Mouse (Mus musculus): ENCODE results near the gene Capn1. TPM values are rescaled to one million over a fixed set of nuclear protein-coding genes. Genes with fewer than 3 reads are reported as not detected.

The Capn1 gene
- polyA plus RNA-seq, 2 experiments from 2014 or later, result 40.2 to 45.3 TPM

DNA sequence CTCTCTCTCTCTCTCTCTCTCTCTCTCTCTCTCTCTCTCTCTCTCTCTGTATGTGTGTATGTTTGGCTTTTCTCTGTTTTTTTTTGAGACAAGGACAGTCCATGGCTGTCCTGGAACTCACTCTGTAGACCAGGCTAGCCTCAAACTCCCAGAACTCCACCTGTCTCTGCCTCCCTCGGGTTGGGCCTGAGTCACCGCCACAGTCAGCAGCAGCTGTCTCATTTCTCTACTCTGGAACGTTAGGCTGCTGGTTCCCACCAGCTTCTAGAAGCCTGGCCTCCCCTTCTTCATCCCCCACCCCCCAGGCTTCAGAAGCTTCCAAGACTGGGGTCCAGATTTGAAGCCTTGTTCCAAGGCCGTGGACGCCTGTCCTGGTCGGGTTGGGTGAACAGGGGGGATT is 26.1 kb downstream of the Capn1 start:
- no peak for ATAC-seq

GRCm38 (mm10) chr19:5988815-5989452 is 26.8 kb downstream of the Capn1 start:
- ATAC-seq, result no peak

GRCm38 (mm10) chr19:5988027-5988814 is 27.5 kb downstream of the Capn1 start:
- no peak for ATAC-seq

DNA sequence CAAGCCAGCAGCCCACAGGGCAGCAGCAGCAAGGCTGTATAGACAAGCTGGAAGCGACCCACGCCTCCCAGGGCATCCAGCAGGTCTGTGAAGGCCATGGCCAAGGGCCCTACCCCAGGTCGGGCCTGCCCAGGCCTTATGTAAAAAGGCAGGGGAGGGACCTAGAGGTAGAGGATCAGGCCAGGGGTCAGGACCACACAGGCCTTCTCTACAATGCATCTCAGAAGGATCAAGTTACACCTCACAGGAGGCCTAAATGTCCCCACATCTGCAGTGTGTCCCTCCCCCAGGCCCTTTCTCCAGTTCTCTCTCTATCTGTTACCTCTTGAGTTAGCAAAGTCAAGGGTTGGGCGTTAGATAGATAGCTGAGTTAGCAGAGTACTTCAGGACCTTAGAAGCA is 29.7 kb downstream of the Capn1 start, which contains the start of gene Slc22a20:
Gene Slc22a20, minus strand, starts transcription at position 101 of the 400 bp plus-strand sequence.
- no peak for ATAC-seq

DNA sequence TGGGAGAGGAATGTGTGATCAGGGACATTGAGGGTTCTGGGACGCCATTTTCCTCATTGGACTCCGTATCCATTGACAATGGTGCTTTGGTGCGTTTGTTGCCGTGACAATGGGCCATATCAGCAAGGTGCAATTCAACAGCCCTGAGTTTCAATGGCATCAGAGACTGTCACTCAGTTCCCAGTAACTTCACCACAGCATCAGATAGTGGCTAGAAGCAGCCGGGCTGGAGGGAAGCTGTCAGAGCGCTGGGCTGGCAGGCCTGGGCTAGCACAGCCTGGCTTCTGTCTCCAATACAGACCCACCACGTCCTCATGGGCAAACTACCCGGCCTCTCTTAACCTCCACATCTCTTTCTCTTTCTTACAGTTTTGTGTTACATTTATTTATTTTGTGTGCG is 35.2 kb downstream of the Capn1 start:
- ATAC-seq, result no peak

DNA sequence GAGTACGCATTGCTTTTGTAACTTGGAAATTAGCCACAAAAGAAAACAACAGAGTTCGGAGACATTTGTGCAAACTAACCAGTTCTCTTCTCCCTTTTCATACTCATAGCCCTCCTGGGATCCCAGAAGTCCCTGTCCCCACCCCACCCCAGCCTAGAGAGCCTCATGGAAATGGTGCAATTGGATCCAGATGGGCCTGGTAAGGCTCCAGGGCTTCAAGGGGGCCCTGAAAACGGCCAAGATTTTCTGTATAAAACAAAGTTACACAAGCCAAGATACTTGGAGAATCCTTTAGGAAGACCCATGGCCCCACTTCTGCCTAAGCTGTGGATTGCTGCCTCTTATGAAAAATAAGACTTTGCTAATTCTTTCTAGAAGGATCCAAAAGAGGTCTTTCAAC is 38.0 kb downstream of the Capn1 start:
- no peak for ATAC-seq

- ATAC-seq, result no peak
Observed at GRCm38 (mm10) chr19:5975676-5976075, 40.0 kb downstream of the Capn1 start.

GRCm38 (mm10) chr19:5975112-5975511 is 40.6 kb downstream of the Capn1 start:
- ATAC-seq, result no peak

DNA sequence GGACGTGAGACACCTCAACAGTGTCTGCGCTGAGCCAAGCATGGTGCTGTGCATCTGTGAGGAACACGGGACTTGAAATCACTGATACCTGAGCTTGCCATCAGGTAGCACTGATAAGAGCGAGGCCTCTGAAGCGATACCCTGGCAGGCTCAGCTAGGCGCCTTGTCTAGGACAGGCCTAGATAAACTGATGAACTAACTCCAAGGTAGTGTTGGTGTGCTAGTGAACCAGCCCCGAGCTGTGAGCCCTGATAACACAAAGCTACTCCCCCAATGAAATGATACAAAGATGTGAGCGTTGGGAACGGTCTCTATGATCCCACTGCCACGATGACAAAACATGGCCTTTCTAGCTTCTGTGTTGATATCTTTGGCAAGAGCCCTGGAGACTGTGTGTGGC is 48.0 kb downstream of the Capn1 start:
- ATAC-seq, result no peak

- no peak for ATAC-seq
Observed at GRCm38 (mm10) chr19:5966786-5967185, 48.9 kb downstream of the Capn1 start.

DNA sequence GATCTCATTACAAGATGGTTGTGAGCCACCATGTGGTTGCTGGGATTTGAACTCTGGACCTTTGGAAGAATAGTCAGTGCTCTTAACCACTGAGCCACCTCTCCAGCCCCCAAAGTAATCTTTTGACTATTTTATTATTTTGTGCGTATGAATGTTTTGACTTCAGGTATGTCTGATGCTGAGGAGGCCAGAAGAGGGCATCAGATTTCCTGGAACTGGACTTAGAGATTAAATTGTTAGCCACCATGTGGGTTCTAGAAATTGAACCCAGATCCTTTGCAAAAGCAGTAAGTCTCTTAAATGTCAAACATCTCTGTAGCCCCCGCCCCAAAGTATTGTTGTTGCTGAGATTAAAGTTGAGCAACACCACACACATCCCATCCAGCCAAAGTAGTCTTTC is 49.8 kb downstream of the Capn1 start:
- ATAC-seq, result no peak

- ATAC-seq, result peak; percentile 60
Observed at GRCm38 (mm10) chr19:5965280-5965679, 50.4 kb downstream of the Capn1 start.

DNA sequence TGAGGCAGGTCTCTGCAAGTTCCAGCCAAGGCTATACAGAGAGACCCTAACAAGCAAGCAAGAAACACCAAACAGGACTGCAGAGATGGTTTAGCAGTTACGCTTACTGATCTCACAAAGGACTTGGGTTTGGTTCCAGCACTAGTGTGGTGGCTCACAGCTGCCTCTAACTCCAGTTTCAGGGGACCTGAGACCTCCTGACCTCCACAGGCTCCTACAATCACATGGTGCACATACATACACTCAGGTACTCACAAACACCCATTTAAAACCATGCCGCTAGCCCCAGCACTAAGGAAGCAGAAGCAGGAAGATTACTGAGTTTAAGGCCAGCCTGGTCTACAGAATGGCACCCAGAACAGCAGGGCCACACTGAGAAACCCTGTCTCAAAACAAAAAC is 50.9 kb downstream of the Capn1 start:
- no peak for ATAC-seq

- ATAC-seq, result peak; percentile 89
Observed at GRCm38 (mm10) chr19:5963883-5964562, 51.7 kb downstream of the Capn1 start, which contains the start of gene Pola2. Gene Pola2, minus strand, starts transcription at chr19:5964202.

DNA sequence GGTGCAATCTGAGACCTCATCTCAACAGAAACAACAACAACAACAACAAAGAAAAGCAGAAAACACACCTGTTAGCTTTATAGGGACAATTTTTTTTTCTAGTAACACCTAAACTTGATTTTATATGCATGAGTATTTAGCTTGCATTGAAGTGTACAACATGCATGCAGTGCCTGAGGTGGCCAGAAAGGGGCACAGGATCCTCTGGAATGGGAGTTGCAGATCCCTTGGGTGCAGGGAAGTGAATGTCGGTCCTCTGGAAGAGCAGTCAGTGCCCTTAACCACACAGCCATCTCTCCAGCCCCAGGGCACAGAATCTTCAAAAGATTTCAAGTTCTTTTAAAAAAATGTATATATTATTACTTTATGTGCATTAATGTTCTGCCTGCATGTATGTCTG is 53.0 kb downstream of the Capn1 start:
- ATAC-seq, result no peak

- no peak for ATAC-seq
Observed at GRCm38 (mm10) chr19:5957371-5957770, 58.3 kb downstream of the Capn1 start.

- ATAC-seq, result no peak
Observed at GRCm38 (mm10) chr19:5956685-5957084, 59.0 kb downstream of the Capn1 start.

- no peak for ATAC-seq
Observed at GRCm38 (mm10) chr19:5955704-5956670, 59.7 kb downstream of the Capn1 start.

DNA sequence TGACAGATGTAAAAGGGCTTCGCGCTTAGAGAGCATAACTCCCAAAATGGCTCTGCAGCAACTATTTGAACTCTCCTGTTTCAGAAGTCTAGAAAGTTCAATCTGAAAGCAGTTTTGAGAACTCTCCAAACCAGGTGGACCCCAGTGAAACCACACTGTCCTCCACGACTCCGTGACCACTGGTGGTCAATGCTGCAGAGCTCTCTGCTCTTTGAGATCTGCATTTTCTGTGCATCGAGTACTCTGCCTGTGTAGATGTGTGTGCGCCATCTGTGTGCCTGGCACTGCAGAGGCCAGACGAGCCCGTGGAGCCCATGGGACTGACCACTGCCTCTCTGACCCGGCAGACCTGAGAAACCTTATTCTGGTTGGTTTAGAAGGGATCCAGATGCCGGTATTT is 60.8 kb downstream of the Capn1 start:
- no peak for ATAC-seq

DNA sequence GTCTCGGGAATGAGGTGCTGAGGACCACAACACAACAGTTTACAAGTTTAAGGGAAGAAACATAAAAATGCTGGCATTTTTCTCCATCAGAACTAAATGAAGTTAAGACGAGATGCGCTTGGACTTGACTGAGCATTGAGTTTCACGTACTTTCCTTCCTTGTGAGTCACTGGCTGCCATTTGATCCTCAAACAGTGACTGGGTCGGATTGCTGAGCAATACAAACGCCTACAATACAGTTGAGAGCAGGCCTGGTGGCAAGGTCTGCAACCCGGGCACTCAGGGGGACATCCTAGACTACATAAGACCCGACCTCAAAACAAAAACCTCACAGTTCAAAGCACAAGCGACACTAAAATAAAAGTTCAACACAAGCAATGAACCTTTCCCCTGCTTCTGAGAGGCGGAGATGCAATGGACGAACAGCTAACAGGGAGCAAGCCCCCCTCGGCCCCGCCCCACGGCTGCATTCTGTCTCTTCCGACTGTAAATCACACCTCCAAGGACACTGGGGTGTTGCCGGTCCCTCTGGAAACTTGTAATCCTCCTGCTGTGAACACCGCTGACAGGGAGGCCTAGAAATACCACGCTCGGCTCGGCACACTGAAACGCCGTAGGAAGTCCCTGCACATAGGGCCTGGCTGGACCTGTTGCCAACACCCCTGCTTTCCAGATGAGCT is 61.5 kb downstream of the Capn1 start:
- ATAC-seq, result no peak

DNA sequence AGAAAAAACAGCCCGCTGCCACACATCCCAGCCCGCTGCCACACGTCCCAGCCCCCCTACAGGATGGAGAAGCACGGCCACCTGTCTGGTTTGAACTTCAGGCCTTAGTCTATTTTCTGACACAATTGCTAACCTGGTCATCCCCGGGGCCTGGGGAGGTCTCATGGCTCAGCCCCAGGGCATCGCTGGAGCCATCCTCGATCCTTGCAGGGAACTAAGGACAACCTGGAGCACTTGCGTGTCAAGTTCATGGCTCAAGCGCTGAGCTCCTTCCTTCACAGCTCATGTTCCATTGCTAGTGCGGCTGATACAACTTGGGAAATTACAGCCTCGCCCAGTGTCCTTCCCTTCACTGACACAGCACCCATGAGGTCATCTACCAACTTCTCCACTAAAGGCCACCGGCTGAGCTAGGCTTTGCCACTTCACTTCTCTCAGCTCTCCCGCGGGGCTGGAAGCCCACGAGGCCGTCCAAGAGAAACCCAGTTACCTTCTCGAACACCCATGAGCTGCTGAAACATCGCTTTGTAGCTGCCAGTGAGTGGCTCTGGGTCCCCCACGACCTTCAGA is 62.4 kb downstream of the Capn1 start:
- no peak for ATAC-seq
